Comparison of ENCODE assay signal across 18 mouse cellular contexts in genomic region chr13:54828508-54828907, GRCm38 (mm10). TPM values are rescaled to one million over a fixed set of nuclear protein-coding genes. Genes with fewer than 3 reads are reported as not detected.
DNase-seq lines count a peak whose midpoint lies in the region; ATAC-seq and TF ChIP-seq lines count a peak whose summit lies in the region.
"Had no signal": no experiment of that assay in that cellular context is flagged by ENCODE, and none has a peak within 500 bp of the region (broad histone marks: within the 10 kb centered on the region; RNA-seq: fewer than 3 reads in every experiment).

No protein-coding gene starts in this region.

- TF ChIP-seq RAD21 in MEL (IDR thresholded peaks at IDR 0.05; ENCODE audit: low read depth, low read length): no peak

- H3K4me3 ChIP-seq in kidney, embryonic 16.5 days (ENCODE audit: low read length): no peak overlapping the region
- H3K4me3 ChIP-seq in MEL (ENCODE audit: control insufficient read depth in 1 of 2, insufficient read depth in 1 of 2, low read depth in 2 of 2, low read length in 2 of 2): no peak overlapping the region
- no peak overlapping the region for H3K4me3 ChIP-seq in midbrain, embryonic 13.5 days (replicated peaks)

- H3K27me3 ChIP-seq in kidney, embryonic 16.5 days (ENCODE audit: insufficient read depth, low read length): no peaks in the 10 kb centered on the region
- no peaks in the 10 kb centered on the region for H3K27me3 ChIP-seq in MEL (ENCODE audit: control insufficient read depth in 1 of 2, insufficient read depth in 2 of 2, low read length in 2 of 2)
- no peaks in the 10 kb centered on the region for H3K27me3 ChIP-seq in midbrain, embryonic 13.5 days

- 55% methylated on average over 6 of the region's 6 CpGs for WGBS in kidney, embryonic 16.5 days
- 62% methylated on average over 6 of the region's 6 CpGs for WGBS in midbrain, embryonic 13.5 days

- peak; percentile 42 for DNase-seq in adrenal gland, adult 2 months
- no peak for DNase-seq in adrenal gland, postnatal 4 days (ENCODE audit: low spot score in 2 of 2)
- peak; percentile 7 for DNase-seq in kidney, adult 11 months
- peak; percentile 3 for DNase-seq in MEL (ENCODE audit: low read depth, low spot score)
- DNase-seq in kidney, postnatal 14 days: peak; percentile 13
- no peak for DNase-seq in thymus, postnatal 36 days
- DNase-seq: cerebellum, adult 11 months; spleen, adult 18-20 months had no signal

- H3K9ac ChIP-seq in kidney, embryonic 16.5 days (replicated peaks; ENCODE audit: low read length): no peak overlapping the region
- H3K9ac ChIP-seq in MEL (ENCODE audit: control insufficient read depth, low read depth, low read length, poor library complexity, severe bottlenecking): no peak overlapping the region
- H3K9ac ChIP-seq in midbrain, embryonic 13.5 days (replicated peaks): no peak overlapping the region
- H3K9ac ChIP-seq: liver, embryonic 14.5 days had no signal

- no peak overlapping the region for H3K27ac ChIP-seq in kidney, embryonic 16.5 days (ENCODE audit: low read length)
- no peak overlapping the region for H3K27ac ChIP-seq in MEL (ENCODE audit: control insufficient read depth, low read depth, low read length)
- H3K27ac ChIP-seq in midbrain, embryonic 13.5 days: no peak overlapping the region
- H3K27ac ChIP-seq: liver, embryonic 14.5 days had no signal

- TF ChIP-seq CTCF in MEL (IDR thresholded peaks at IDR 0.05 in 2 of 3, conservative IDR thresholded peaks at IDR 0.05 in 1 of 3; ENCODE audit: control insufficient read depth in 1 of 3, insufficient read depth in 1 of 3, low read depth in 2 of 3, low read length in 3 of 3, poor library complexity in 1 of 3, severe bottlenecking in 1 of 3): no peak

- TF ChIP-seq POLR2A in MEL (IDR thresholded peaks at IDR 0.05; ENCODE audit: control insufficient read depth in 1 of 2, insufficient read depth in 1 of 2, low read depth in 1 of 2, low read length in 2 of 2, poor library complexity in 1 of 2): no peak

- no peaks in the 10 kb centered on the region for H3K79me2 ChIP-seq in MEL (ENCODE audit: control insufficient read depth, insufficient read depth, low read length, poor library complexity)

- H3K4me2 ChIP-seq in kidney, embryonic 16.5 days (replicated peaks; ENCODE audit: low read depth, low read length): no peak overlapping the region
- H3K4me2 ChIP-seq in midbrain, embryonic 13.5 days (replicated peaks): no peak overlapping the region
- H3K4me2 ChIP-seq: midbrain, embryonic 11.5 days had no signal

- TF ChIP-seq EP300 in MEL (IDR thresholded peaks at IDR 0.05; ENCODE audit: low read depth in 1 of 2, low read length in 2 of 2): no peak

- peaks cover 11% of the 10 kb centered on the region; the same call in 1 of the 2 replicates for H3K4me1 ChIP-seq in kidney, embryonic 16.5 days (ENCODE audit: insufficient read depth, low read length)
- no peaks in the 10 kb centered on the region for H3K4me1 ChIP-seq in MEL (ENCODE audit: control insufficient read depth in 1 of 2, insufficient read depth in 2 of 2, low read length in 2 of 2)
- peaks cover 20% of the 10 kb centered on the region for H3K4me1 ChIP-seq in midbrain, embryonic 13.5 days (replicated peaks)

- H3K36me3 ChIP-seq in kidney, embryonic 16.5 days (ENCODE audit: insufficient read depth, low read length): no peaks in the 10 kb centered on the region
- no peaks in the 10 kb centered on the region for H3K36me3 ChIP-seq in MEL (ENCODE audit: control insufficient read depth in 1 of 2, insufficient read depth in 2 of 2, low read length in 2 of 2)
- H3K36me3 ChIP-seq in midbrain, embryonic 13.5 days: no peaks in the 10 kb centered on the region
- H3K36me3 ChIP-seq: G1E had no signal

- no peak; the same call in 1 of the 2 replicates for ATAC-seq in kidney, embryonic 16.5 days (ENCODE audit: low FRiP score, low TSS enrichment)
- no peak for ATAC-seq in midbrain, embryonic 13.5 days

- H3K9me3 ChIP-seq in kidney, embryonic 16.5 days (ENCODE audit: low read length): no peaks in the 10 kb centered on the region
- no peaks in the 10 kb centered on the region for H3K9me3 ChIP-seq in MEL (replicated peaks; ENCODE audit: insufficient read depth, low read length)
- H3K9me3 ChIP-seq in midbrain, embryonic 13.5 days: no peaks in the 10 kb centered on the region
- H3K9me3 ChIP-seq: G1E had no signal

TF ChIP-seq in MEL, 35 proteins besides CTCF, POLR2A, EP300 and RAD21:
- no peak for TF ChIP-seq MAZ (IDR thresholded peaks at IDR 0.05; ENCODE audit: low read depth, low read length)
- TF ChIP-seq SMC3 (IDR thresholded peaks at IDR 0.05; ENCODE audit: low read depth, low read length): no peak
- no peak for TF ChIP-seq MAFK (IDR thresholded peaks at IDR 0.05; ENCODE audit: borderline replicate concordance, low read depth, low read length)
- TF ChIP-seq E2F4 (IDR thresholded peaks at IDR 0.05; ENCODE audit: borderline replicate concordance, low read depth, low read length): no peak
- no peak for TF ChIP-seq MYC (IDR thresholded peaks at IDR 0.05; ENCODE audit: low read depth, low read length)
- no peak for TF ChIP-seq JUND (IDR thresholded peaks at IDR 0.05; ENCODE audit: low read depth, low read length)
- no peak for TF ChIP-seq KAT2A (conservative IDR thresholded peaks at IDR 0.05; ENCODE audit: low read depth, low read length)
- no peak for TF ChIP-seq POLR2AphosphoS5 (IDR thresholded peaks at IDR 0.05; ENCODE audit: borderline replicate concordance, low read depth, low read length)
- TF ChIP-seq USF2 (IDR thresholded peaks at IDR 0.05; ENCODE audit: borderline replicate concordance in 1 of 2, insufficient read depth in 1 of 2, low read depth in 1 of 2, low read length in 2 of 2): no peak
- no peak for TF ChIP-seq ZC3H11A (IDR thresholded peaks at IDR 0.05; ENCODE audit: low read depth, low read length)
- no peak for TF ChIP-seq GABPA (IDR thresholded peaks at IDR 0.05; ENCODE audit: low read depth, low read length)
- no peak for TF ChIP-seq TAL1 (IDR thresholded peaks at IDR 0.05; ENCODE audit: low read length)

RNA-seq across cellular contexts. Expression of gene Tspan17, which starts 39.3 kb away (rescaled TPM):
- total RNA-seq in adrenal gland, adult 2 months (2021): 10 to 100 TPM; 36.0 to 42.7 TPM
- polyA plus RNA-seq in adrenal gland, adult 2 months (2012; rRNA removed): 31.1 and 34.0 TPM in 2 replicates
- 10 to 100 TPM; 33.0 to 38.4 TPM for total RNA-seq in adrenal gland, postnatal 4 days (2021)
- polyA plus RNA-seq in kidney, embryonic 16.5 days (2015; fragmentation: Nextera tagmentation; extraction: Ambion mirVana): 12.6 and 14.3 TPM in 2 replicates
- 3.3 and 4.1 TPM in 2 replicates for total RNA-seq in MEL (2012; rRNA removed)
- 10 to 100 TPM in 1 of 2 experiments, not detected in 1; 23.0 TPM for polyA plus RNA-seq in MEL (2012; ENCODE audit: insufficient read depth in 1 of 2, insufficient read length in 2 of 2, low read depth in 1 of 2, low replicate concordance in 2 of 2, missing spikeins in 1 of 2)
- 28.3 and 30.5 TPM in 2 replicates for polyA plus RNA-seq in midbrain, embryonic 13.5 days (2015; fragmentation: Nextera tagmentation; extraction: Ambion mirVana)

RNA-seq across cellular contexts. Expression of gene Eif4e1b, which starts 44.7 kb away (rescaled TPM):
- not detected for total RNA-seq in adrenal gland, adult 2 months (2021)
- polyA plus RNA-seq in adrenal gland, adult 2 months (2012; rRNA removed): not detected in 2 replicates
- total RNA-seq in adrenal gland, postnatal 4 days (2021): not detected
- polyA plus RNA-seq in kidney, embryonic 16.5 days (2015; fragmentation: Nextera tagmentation; extraction: Ambion mirVana): not detected in 2 replicates
- not detected in 2 replicates for total RNA-seq in MEL (2012; rRNA removed)
- not detected for polyA plus RNA-seq in MEL (2012; ENCODE audit: insufficient read depth in 1 of 2, insufficient read length in 2 of 2, low read depth in 1 of 2, low replicate concordance in 2 of 2, missing spikeins in 1 of 2)
- not detected in 2 replicates for polyA plus RNA-seq in midbrain, embryonic 13.5 days (2015; fragmentation: Nextera tagmentation; extraction: Ambion mirVana)
- total RNA-seq: heart, adult 8-10 months; heart, postnatal 25 days; layer of hippocampus, postnatal 10 days; left cerebral cortex, postnatal 36 days had no signal
- polyA plus RNA-seq: cortical plate, adult 2 months; G1E; liver, embryonic 14.5 days; midbrain, embryonic 11.5 days had no signal

Comparison
In these comparisons a context has a peak if more than half of its experiments do, and no peak if none do; other contexts are left out.
1. DNase-seq: peak in adrenal gland, adult 2 months (single experiment), kidney, adult 11 months (single experiment), MEL (single experiment) and kidney, postnatal 14 days (single experiment); none in adrenal gland, postnatal 4 days (0 of 2) and thymus, postnatal 36 days (0 of 2).